Mouse (Mus musculus) lung, embryonic 14.5 days (tissue): Measurements from ENCODE around the gene Ppm1h. TPM values are rescaled to one million over a fixed set of nuclear protein-coding genes. Genes with fewer than 3 reads are reported as not detected.

Experiments
- ATAC-seq: fragments of 200-750 bp; cut with Nextera tagmentation; 2 replicates; pipeline ENCODE4 v1.8.0; 2017; ENCODE audit warnings: mild to moderate bottlenecking, moderate TSS enrichment, moderate library complexity; ENCODE audit not compliant: insufficient read depth
- DNase-seq: peaks from one replicate; pipeline ENCODE4 v3.0.0-alpha.2; 2015
- H3K27ac ChIP-seq: fragments of 300-500 bp; sonication (generic); 2 replicates; pipeline ENCODE4 v1.5.1; 2014; ENCODE audit warnings: low read depth, mild to moderate bottlenecking, moderate library complexity
- H3K27me3 ChIP-seq: fragments of 300-500 bp; sonication (generic); 2 replicates; pipeline ENCODE4 v1.6.1; 2014; ENCODE audit warnings: low read length, control low read depth; ENCODE audit not compliant: insufficient read depth
- H3K36me3 ChIP-seq: fragments of 300-500 bp; sonication (generic); 2 replicates; pipeline ENCODE4 v1.6.1; 2014; ENCODE audit warnings: control low read depth; ENCODE audit not compliant: insufficient read depth
- H3K4me1 ChIP-seq: fragments of 300-500 bp; sonication (generic); 2 replicates; pipeline ENCODE4 v1.6.1; 2014; ENCODE audit warnings: antibody characterized with exemption, control low read depth; ENCODE audit not compliant: insufficient read depth
- H3K4me2 ChIP-seq: fragments of 300-500 bp; sonication (generic); 2 replicates; pipeline ENCODE4 v1.6.1; 2014; ENCODE audit warnings: mild to moderate bottlenecking
- H3K4me3 ChIP-seq: fragments of 300-500 bp; sonication (generic); 2 replicates; pipeline ENCODE4 v1.5.1; 2014; ENCODE audit warnings: low read depth, low read length
- H3K9ac ChIP-seq: fragments of 300-500 bp; sonication (generic); 2 replicates; pipeline ENCODE4 v1.6.1; 2014
- H3K9me3 ChIP-seq: fragments of 300-500 bp; sonication (generic); 2 replicates; pipeline ENCODE4 v1.6.1; 2016; ENCODE audit warnings: low read depth, low read length, control low read depth
- CTCF ChIP-seq: IDR thresholded peaks from 2 replicates; pipeline ENCODE4 v1.5.1; 2016; ENCODE audit warnings: antibody characterized with exemption, low read depth
- WGBS: fragments of 180-500 bp; shearing (Covaris S2); extraction: QIAGEN DNeasy Blood & Tissue Kit; methylation state at CpG from one replicate; pipeline ENCODE4 v1.1.7; 2014; 5-methylcytosine and 5-hydroxymethylcytosine counted together
- polyA plus RNA-seq: library from polyadenylated mRNA; unstranded; fragments of >200 nt; fragmentation: Nextera tagmentation; extraction: Ambion mirVana; gene quantifications from 2 replicates; pipeline ENCODE4 v1.2.1, GENCODE M21; 2014

Ppm1h gene
- polyA plus RNA-seq, 1 experiment from 2014 or later: 7.1 TPM

- peak overlapping the region; percentile 76 for H3K4me2 ChIP-seq
- 1% methylated on average over 10 of the region's 10 CpGs for WGBS
- no peak for ATAC-seq
- H3K4me3 ChIP-seq: peak overlapping the region; percentile 98
- DNase-seq: peak; percentile 55
- peaks cover 22% of the 10 kb centered on the region for H3K4me1 ChIP-seq
- H3K36me3 ChIP-seq: peaks cover 20% of the 10 kb centered on the region
- no peaks in the 10 kb centered on the region for H3K9me3 ChIP-seq
- H3K27me3 ChIP-seq: no peaks in the 10 kb centered on the region
- peak overlapping the region; percentile 100 for H3K27ac ChIP-seq
- peak overlapping the region; percentile 100 for H3K9ac ChIP-seq
- no peak for TF ChIP-seq CTCF
Measured at GRCm38 (mm10) chr10:122984531-122985251, 306.1 kb downstream of the Ppm1h start.

- H3K4me1 ChIP-seq: peaks cover 22% of the 10 kb centered on the region
Measured at GRCm38 (mm10) chr10:122985252-122985514, 306.6 kb downstream of the Ppm1h start.

GRCm38 (mm10) chr10:122985515-122986319 lies 307.2 kb downstream of the Ppm1h start:
- DNase-seq: peak; percentile 90
- Histone ChIP-seq H3K9me3 (no peaks in the 10 kb centered on the region), H3K27me3 (no peaks in the 10 kb centered on the region), H3K36me3 (peaks cover 18% of the 10 kb centered on the region), H3K4me2 (peak overlapping the region; percentile 76), H3K9ac (peak overlapping the region; percentile 100), H3K4me1 (peaks cover 22% of the 10 kb centered on the region), H3K27ac (peak overlapping the region; percentile 100), H3K4me3 (peak overlapping the region; percentile 98)
- no peak for TF ChIP-seq CTCF
- ATAC-seq: peak; percentile 88
- WGBS: 0% methylated on average over 68 of the region's 115 CpGs

More at GRCm38 (mm10) chr10:122985252-122985514, 306.6 kb downstream of the Ppm1h start:
- Histone ChIP-seq H3K36me3 (peaks cover 20% of the 10 kb centered on the region), H3K9me3 (no peaks in the 10 kb centered on the region), H3K4me3 (peak overlapping the region; percentile 98), H3K4me2 (peak overlapping the region; percentile 76), H3K27ac (peak overlapping the region; percentile 100), H3K9ac (peak overlapping the region; percentile 100), H3K27me3 (no peaks in the 10 kb centered on the region)
- under 1% methylated on average over 37 of the region's 37 CpGs for WGBS
- DNase-seq (peak; percentile 71), ATAC-seq (no peak)
- TF ChIP-seq CTCF: no peak

- peak overlapping the region; percentile 100 for H3K9ac ChIP-seq
- H3K4me1 ChIP-seq: peaks cover 22% of the 10 kb centered on the region
Measured at GRCm38 (mm10) chr10:122986320-122987225, 308.0 kb downstream of the Ppm1h start.

GRCm38 (mm10) chr10:122987671-122988128 lies 309.1 kb downstream of the Ppm1h start:
- Histone ChIP-seq H3K4me2 (peak overlapping the region; percentile 76), H3K36me3 (peaks cover 14% of the 10 kb centered on the region; the same call in 1 of the 2 replicates), H3K4me3 (no peak overlapping the region), H3K27me3 (no peaks in the 10 kb centered on the region), H3K27ac (no peak overlapping the region), H3K4me1 (peaks cover 20% of the 10 kb centered on the region), H3K9ac (no peak overlapping the region), H3K9me3 (no peaks in the 10 kb centered on the region)
- ATAC-seq (no peak), DNase-seq (peak; percentile 76)
- WGBS: 11% methylated on average over 9 of the region's 9 CpGs
- peak; percentile 73 for TF ChIP-seq CTCF

More at GRCm38 (mm10) chr10:122986320-122987225, 308.0 kb downstream of the Ppm1h start:
- peak overlapping the region; percentile 98 for H3K4me3 ChIP-seq
- peak overlapping the region; percentile 100 for H3K27ac ChIP-seq
- TF ChIP-seq CTCF: no peak
- H3K9me3 ChIP-seq: no peaks in the 10 kb centered on the region
- ATAC-seq (peak; percentile 82), DNase-seq (peak; percentile 94)
- 7% methylated on average over 53 of the region's 54 CpGs for WGBS
- H3K36me3 ChIP-seq: peaks cover 15% of the 10 kb centered on the region; the same call in 1 of the 2 replicates
- no peaks in the 10 kb centered on the region for H3K27me3 ChIP-seq
- H3K4me2 ChIP-seq: peak overlapping the region; percentile 76

- Histone ChIP-seq H3K9ac (no peak overlapping the region), H3K27ac (0 out of 2 replicates have a peak overlapping the region, but pooled peaks have one; percentile 6), H3K36me3 (peaks cover 10% of the 10 kb centered on the region; the same call in 1 of the 2 replicates), H3K27me3 (no peaks in the 10 kb centered on the region), H3K4me3 (no peak overlapping the region), H3K4me2 (peak overlapping the region; percentile 76), H3K9me3 (no peaks in the 10 kb centered on the region), H3K4me1 (peaks cover 14% of the 10 kb centered on the region)
- 64% methylated on average over 7 of the region's 7 CpGs for WGBS
- ATAC-seq (no peak), DNase-seq (no peak)
- no peak for TF ChIP-seq CTCF
Measured at GRCm38 (mm10) chr10:122988372-122988771, 309.8 kb downstream of the Ppm1h start.
